Mouse (Mus musculus) cortical plate, adult 2 months (tissue): ENCODE measurements around the gene Nptxr.

Experiments
- CTCF ChIP-seq: fragments of 200-500 bp; IDR thresholded peaks from 2 replicates; pipeline ENCODE4 v1.5.1; 2011; ENCODE audit warnings: mild to moderate bottlenecking, control low read depth, low read length; ENCODE audit not compliant: insufficient read depth; ENCODE audit errors: extremely low read depth
- POLR2A ChIP-seq: fragments of 200-500 bp; IDR thresholded peaks from 2 replicates; pipeline ENCODE4 v1.6.1; 2011; ENCODE audit warnings: mild to moderate bottlenecking, low read length, control low read depth; ENCODE audit not compliant: insufficient read depth; ENCODE audit errors: extremely low read depth

- TF ChIP-seq CTCF (no peak), POLR2A (no peak)
Observed at GRCm38 (mm10) chr15:79797096-79797495, 7.5 kb downstream of the Nptxr start.
